Mouse (Mus musculus) adipocyte (in vitro differentiated cells): ENCODE measurements at regions not wholly inside any gene's neighbourhood (a gene's known extent, or its start where the extent isn't known, plus 50 kb on each side); places are given as distances from the start of the nearest gene placed in this dataset.
"Not testable (repeated sequence)": the region's sequence is repeated elsewhere in the genome, so short reads cannot be mapped to it uniquely, and the experiment has no call there.

Experiments used
- DNase-seq: peaks from one replicate; pipeline ENCODE4 v3.0.0-alpha.2; 2016; ENCODE audit warnings: low spot score

DNA sequence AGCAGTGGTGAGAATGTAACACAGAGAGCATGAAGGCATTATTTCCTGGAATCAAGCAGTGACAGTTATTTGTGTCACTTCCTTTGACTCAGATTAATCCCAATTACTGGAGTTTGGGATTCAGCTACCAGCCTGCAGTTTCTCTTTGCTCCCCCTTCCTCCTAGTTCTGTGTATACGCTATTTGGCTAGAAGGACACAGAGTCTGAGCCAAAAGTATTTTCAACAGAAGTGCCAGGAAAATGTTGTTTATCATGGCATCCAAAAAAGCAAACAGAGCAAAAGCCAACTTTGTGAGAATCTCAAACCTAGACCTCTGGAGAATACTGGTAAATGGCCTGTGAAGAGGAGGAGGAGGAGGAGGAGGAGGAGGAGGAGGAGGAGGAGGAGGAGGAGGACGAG, 600.4 kb downstream of the Crisp4 start:
- peak; percentile 91 for DNase-seq

DNA sequence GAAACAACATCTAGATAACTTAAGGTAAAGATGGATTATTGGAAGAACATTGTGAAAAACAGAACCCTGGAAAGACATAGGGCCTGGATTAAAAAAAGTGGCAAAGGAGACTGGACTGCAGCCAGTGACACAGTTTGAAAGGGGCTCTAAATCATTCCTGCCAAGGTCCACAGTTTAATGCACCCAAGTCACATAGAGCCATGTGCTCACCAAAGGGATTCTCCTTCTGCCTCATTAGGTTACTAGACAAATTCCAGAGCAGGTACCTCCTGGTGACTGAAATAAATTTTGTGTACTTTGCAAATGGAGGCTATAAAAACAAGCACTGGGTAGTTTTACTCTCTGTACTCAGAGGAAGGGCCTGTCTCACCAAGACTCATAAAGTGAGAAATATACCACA, 607.5 kb downstream of the Crisp4 start:
- no peak for DNase-seq

DNA sequence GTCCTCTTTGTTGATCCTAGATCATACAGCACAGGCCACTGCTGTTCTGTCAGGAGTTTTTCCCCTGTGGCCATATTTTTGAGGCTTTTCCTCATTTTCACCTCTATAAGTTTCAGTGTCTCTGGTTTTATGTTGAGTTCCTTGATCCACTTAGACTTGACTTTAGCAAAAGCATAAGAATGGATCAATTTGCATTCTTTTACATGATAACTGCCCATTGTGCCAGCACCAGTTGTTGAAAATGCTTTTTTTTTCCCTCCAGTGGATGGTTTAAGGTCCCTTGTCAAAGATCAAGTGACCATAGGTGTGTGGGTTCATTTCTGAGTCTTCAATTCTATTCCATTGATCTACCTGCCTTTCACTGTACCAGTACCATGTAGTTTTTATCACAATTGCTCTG, 614.4 kb downstream of the Crisp4 start:
- not testable (repeated sequence) for DNase-seq

GRCm38 (mm10) chr1:17520118-17520517, 625.6 kb downstream of the Crisp4 start:
- DNase-seq, result no peak

DNA sequence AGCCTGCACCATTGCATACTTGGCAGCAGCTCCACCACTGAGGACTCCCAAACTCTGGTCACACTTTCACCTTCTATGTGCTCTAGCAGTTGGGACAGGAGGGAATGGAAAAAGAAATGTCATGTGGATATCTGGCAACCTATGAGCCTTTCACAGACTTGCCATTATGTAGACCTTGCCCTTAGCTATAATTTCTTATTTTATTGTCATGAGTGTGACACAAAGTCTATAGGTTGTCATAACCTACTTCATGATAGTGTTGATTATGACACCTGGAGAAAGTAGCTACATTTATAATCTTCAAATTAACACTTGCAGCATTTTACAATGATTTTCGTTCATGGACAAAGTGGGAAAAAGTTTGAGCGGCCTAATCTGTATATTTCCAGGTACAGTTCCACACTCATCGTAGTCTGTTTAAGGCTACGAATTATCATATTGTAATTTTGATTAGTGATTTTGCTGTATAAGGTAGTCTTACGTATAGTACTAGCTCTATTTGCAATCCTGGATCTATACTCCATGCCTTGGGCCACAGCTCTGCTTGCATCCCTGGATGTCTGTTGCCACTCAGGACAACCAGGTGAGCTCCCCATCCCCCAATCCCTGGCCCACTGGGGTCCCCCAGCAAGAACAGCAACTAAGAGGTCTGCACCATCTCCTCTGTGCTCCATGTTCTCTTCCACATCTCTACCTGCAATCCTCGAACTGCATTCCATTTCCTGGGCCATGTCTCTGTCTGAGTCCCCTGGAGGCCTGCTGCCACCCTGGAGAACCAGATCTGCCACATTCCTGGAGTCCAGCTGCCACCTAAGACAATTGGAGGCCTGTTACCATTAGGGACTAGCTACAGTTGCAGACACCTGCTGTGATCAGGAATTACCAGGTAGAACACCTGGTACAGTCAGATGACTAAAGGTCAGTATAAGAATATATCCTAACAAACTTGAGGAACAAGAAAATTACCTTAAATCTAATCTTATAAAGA, 639.3 kb downstream of the Crisp4 start:
- no peak for DNase-seq

GRCm38 (mm10) chr1:17493596-17493995, 652.1 kb downstream of the Crisp4 start:
- DNase-seq, result peak; percentile 57

DNA sequence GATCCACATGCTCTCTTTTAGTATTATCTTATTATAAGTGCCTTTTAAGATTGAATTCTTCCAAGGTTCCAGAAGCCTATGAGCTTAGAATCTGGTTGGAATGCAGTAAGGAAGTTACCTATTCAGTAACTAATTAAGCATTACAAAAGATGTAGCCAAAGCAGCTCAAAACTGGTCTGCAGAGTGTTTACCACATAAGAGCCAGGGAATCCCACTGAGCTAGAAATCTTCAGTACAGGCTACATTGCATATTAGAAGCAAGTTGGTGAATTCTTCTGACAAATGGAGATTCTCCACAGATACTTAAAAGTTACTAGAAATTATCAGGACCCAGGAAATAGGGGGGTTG, 655.9 kb downstream of the Crisp4 start:
- not testable (repeated sequence) for DNase-seq

DNA sequence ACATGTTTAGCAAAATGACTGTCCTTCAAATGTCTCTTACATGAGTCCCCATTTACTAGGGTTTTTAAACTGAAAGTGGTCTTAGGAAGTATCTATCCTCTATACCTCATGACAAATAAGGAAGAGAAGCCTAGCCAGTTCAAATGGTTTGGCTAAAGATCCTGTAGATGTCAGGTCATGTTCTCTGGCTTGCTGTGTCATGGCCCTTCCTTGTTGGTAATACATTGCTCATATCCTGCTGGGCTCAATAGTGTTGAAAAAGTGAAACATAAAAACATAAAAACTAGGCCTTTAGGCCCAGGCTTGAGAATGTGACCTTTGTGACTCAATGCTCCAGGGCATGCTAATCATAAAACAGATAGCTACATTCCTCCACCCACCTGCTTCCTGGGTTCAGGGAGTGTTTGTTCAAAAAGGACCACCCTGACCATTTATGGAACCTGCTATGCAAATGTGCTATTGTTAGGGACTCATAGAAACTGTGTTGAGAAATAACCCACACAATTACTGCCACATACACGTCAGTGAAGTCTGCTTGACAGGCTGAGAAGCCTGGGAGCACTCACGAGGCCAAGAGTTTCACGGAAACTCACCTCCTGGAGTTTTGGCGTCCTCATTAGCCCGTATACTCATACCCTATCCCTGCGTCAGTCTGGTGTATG, 656.4 kb downstream of the Crisp4 start:
- DNase-seq, result not testable (repeated sequence)

- DNase-seq, result no peak
Measured at GRCm38 (mm10) chr1:17451204-17451866, 694.4 kb downstream of the Crisp4 start.

DNA sequence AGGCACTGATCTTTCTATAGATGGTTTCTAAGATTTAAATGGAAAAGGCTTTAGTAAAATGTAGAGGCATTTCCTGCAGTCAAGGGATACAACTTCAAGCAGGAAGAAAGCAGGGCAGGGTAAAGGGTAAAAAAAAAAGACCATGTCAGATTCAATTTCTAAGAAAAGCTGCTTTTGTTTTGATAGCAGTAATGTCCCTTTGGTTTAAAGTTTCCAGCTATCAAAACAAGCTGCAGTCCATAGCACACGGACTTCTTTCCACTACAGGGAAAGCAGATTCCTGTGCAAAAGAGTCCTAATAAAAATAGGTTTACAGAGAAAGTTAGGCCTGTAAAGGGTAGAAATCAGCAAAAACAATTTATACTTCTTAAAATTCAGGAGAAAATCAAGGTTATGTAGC, 695.0 kb downstream of the Crisp4 start:
- no peak for DNase-seq

DNA sequence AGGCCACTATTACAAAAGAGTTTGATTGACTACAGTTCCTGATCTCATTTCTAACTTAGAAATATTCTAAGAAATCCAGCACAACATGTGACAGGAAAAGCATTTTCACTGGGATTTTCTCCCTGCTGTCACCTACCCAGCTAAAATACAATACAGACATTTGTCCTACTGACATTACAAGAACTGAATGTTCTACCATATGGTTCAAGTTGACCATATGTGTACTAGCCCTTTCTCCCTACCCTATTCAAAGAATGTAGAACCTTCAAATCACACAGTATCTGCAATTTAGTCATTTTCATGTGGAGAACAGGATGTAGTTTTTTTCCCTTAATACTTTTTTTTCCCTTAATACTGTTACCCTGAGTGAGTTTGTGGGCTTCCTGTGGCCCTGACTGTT, 695.4 kb downstream of the Crisp4 start:
- DNase-seq, result no peak

DNA sequence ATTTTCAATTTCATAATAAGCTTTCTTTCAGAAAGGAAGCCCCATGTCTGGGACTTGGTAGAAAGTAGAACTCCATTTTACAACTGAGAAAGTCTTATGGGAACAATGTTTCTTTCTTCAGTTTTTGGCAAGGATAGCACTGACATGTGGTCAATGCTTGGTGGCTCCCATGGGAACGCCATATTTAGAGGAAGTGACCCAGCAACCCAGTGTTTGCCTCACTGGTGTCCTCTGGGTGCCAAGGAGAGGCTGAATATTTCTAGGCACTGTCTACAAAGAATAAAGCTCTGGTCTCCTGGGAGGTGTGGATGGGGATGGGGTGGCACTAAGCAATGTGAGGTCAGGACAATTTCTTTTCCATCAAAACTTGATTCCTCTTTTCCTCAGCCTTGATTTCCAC, 696.4 kb downstream of the Crisp4 start:
- DNase-seq, result peak; percentile 61

DNA sequence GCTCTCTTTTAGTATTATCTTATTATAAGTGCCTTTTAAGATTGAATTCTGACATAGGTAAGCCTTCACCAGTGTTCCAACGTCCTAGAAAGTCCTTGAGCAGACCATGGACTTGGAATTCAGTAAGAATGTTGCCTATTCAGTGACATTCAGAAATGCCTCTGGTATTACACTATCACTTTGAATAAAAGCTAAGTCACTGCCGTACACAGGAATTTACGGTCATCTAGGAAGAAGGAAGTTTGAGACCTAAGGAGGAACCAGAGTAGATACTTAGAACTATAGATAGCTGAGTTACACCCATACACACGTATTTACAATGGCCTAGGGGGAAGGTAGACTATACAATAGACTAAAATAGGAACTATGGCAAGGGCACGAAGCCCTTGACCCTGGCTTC, 711.6 kb downstream of the Crisp4 start:
- not testable (repeated sequence) for DNase-seq

GRCm38 (mm10) chr1:17415958-17416357, 729.7 kb downstream of the Crisp4 start:
- DNase-seq, result no peak

GRCm38 (mm10) chr1:17394893-17395292, 750.8 kb downstream of the Crisp4 start:
- DNase-seq, result no peak

DNA sequence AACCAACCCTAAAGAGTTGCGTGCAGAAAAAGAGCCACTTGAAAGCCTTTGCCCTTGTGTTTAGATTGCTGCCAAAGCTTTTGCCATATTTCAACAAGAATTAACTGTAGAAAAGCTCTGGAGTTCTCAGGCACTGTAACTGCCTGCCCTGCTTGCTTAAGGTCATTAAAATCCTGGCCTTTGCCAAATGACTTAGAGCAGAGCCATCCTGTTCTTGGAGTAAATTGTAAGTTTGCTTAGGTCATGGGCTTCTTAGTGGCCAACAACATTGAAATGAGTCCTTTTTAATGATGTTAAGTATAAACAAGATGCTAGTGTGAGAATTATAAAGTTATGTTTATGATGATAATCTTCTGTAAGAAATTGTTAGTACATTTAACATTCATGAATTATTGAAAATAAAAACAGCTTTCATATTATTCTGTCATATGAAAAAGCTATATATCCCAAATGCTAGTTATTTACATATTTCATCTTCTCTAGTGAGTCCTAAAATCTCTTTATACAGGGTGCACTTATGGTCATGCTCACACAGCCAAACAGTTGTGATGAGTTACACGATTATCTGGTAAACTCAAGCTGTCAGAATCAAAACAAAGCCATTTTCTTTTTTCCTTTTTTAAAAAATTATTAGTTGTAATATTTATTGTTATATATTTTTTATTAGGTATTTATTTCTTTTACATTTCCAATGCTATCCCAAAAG, 753.4 kb downstream of the Crisp4 start:
- peak; percentile 18 for DNase-seq

GRCm38 (mm10) chr1:17377562-17377961, 768.1 kb downstream of the Crisp4 start:
- DNase-seq, result peak; percentile 34

GRCm38 (mm10) chr1:17348271-17348670, 797.4 kb downstream of the Crisp4 start:
- DNase-seq, result no peak

GRCm38 (mm10) chr1:17337827-17338226, 807.9 kb downstream of the Crisp4 start:
- DNase-seq, result no peak

- not testable (repeated sequence) for DNase-seq
Measured at GRCm38 (mm10) chr1:17311392-17311791, 834.3 kb downstream of the Crisp4 start.

- DNase-seq, result not testable (repeated sequence)
Measured at GRCm38 (mm10) chr1:17309928-17310327, 835.8 kb downstream of the Crisp4 start.
